Mouse (Mus musculus): ENCODE measurements around the gene Pik3c2a. TPM values are rescaled to one million over a fixed set of nuclear protein-coding genes. Genes with fewer than 3 reads are reported as not detected.

Gene Pik3c2a
- total and polyA plus RNA-seq, 3 experiments = 2.6 to 3.9 TPM; not detected in 1

DNA sequence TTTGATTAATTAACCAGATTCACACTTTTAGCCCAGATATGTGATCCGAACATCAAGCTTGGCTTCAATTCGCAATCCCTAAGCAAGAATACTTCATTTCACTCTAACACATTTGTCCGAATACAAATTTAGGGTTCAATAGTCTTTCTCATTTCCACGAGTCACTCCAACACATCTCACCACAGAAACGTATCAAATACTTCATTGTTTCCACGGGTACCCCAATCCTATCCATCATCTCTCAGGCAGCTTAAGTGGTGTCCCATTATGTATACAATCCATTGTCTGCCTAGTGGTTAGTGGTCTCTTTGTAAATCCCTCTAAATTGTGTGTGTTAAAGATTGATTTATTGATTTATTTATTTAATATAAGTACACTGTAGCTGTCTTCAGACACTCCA lies 108.1 kb downstream of the Pik3c2a start:
- peak; percentile 50 for DNase-seq (ENCODE audit: low read depth, low spot score)

DNA sequence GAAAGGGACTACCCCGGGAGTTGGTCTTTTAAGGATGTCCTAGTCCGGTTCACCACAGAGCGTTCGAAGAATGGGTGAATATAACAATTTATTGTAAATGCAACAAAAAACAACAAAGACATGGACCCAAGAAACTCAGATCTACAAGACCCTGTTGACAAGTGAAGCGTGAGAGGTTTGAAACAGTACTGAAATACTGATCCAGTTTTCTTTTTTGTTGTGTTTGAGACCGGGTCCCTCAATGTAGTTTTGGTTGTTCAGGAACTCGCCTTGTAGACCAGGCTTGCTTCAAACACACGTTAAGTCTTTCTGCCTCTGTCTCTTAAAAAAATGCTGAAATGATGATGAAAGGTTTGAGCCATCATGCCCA lies 108.6 kb downstream of the Pik3c2a start:
- H3K4me3 ChIP-seq (ENCODE audit: control insufficient read depth in 1 of 2, insufficient read depth in 1 of 2, low read depth in 2 of 2, low read length in 2 of 2) = peak overlapping the region; percentile 81 to 89
- peaks cover 33% of the 10 kb centered on the region for H3K79me2 ChIP-seq (ENCODE audit: control insufficient read depth, insufficient read depth, low read length, poor library complexity)
- H3K27ac ChIP-seq (ENCODE audit: control insufficient read depth, low read depth, low read length) = peak overlapping the region; percentile 90
- H3K9ac ChIP-seq (ENCODE audit: control insufficient read depth, low read depth, low read length, poor library complexity, severe bottlenecking) = peak overlapping the region; percentile 91
- H3K9me3 ChIP-seq (replicated peaks; ENCODE audit: insufficient read depth, low read length) = no peaks in the 10 kb centered on the region
- TF ChIP-seq ZNF384 (IDR thresholded peaks at IDR 0.05; ENCODE audit: low read depth, low read length) (0 out of 2 replicates have a peak, but pooled peaks have one; percentile 18), MYC (IDR thresholded peaks at IDR 0.05; ENCODE audit: low read depth, low read length) (peak; percentile 19; the same call in 1 of the 2 replicates), E2F4 (IDR thresholded peaks at IDR 0.05; ENCODE audit: borderline replicate concordance, low read depth, low read length) (0 out of 2 replicates have a peak, but pooled peaks have one; percentile 20), TAL1 (IDR thresholded peaks at IDR 0.05; ENCODE audit: low read length) (no peak), MAZ (IDR thresholded peaks at IDR 0.05; ENCODE audit: low read depth, low read length) (0 out of 2 replicates have a peak, but pooled peaks have one; percentile 38), CHD1 (IDR thresholded peaks at IDR 0.05; ENCODE audit: low read depth, low read length) (peak; percentile 81; the same call in 1 of the 2 replicates), TCF12 (IDR thresholded peaks at IDR 0.05; ENCODE audit: low read depth, low read length) (0 out of 2 replicates have a peak, but pooled peaks have one; percentile 10), ZMIZ1 (IDR thresholded peaks at IDR 0.05; ENCODE audit: low read depth, low read length) (no peak), KAT2A (conservative IDR thresholded peaks at IDR 0.05; ENCODE audit: low read depth, low read length) (peak; percentile 47), GATA1 (IDR thresholded peaks at IDR 0.05; ENCODE audit: low read depth, low read length) (no peak), NRF1 (IDR thresholded peaks at IDR 0.05; ENCODE audit: insufficient read depth, low read depth, low read length, poor library complexity, severe bottlenecking) (no peak)
- H3K27me3 ChIP-seq (ENCODE audit: control insufficient read depth in 1 of 2, insufficient read depth in 2 of 2, low read length in 2 of 2) = no peaks in the 10 kb centered on the region
- H3K4me1 ChIP-seq (ENCODE audit: control insufficient read depth in 1 of 2, insufficient read depth in 2 of 2, low read length in 2 of 2) = peaks cover 4% of the 10 kb centered on the region in 2 experiments; a peak in 3 of 4 replicates
- DNase-seq (ENCODE audit: low read depth, low spot score) = peak; percentile 68
- peaks cover 26% of the 10 kb centered on the region in 2 experiments for H3K36me3 ChIP-seq (ENCODE audit: control insufficient read depth in 1 of 2, insufficient read depth in 2 of 2, low read length in 2 of 2)

More for the DNA sequence above, 108.1 kb downstream of the Pik3c2a start:
- Histone ChIP-seq H3K9ac (ENCODE audit: control insufficient read depth, low read depth, low read length, poor library complexity, severe bottlenecking) (peak overlapping the region; percentile 91), H3K27ac (ENCODE audit: control insufficient read depth, low read depth, low read length) (peak overlapping the region; percentile 90), H3K79me2 (ENCODE audit: control insufficient read depth, insufficient read depth, low read length, poor library complexity) (peaks cover 33% of the 10 kb centered on the region), H3K36me3 (ENCODE audit: control insufficient read depth in 1 of 2, insufficient read depth in 2 of 2, low read length in 2 of 2) (peaks cover 26% of the 10 kb centered on the region in 2 experiments), H3K9me3 (replicated peaks; ENCODE audit: insufficient read depth, low read length) (no peaks in the 10 kb centered on the region), H3K4me3 (ENCODE audit: control insufficient read depth in 1 of 2, insufficient read depth in 1 of 2, low read depth in 2 of 2, low read length in 2 of 2) (peak overlapping the region; percentile 81 to 89), H3K4me1 (ENCODE audit: control insufficient read depth in 1 of 2, insufficient read depth in 2 of 2, low read length in 2 of 2) (peaks cover 4% of the 10 kb centered on the region in 2 experiments; a peak in 3 of 4 replicates), H3K27me3 (ENCODE audit: control insufficient read depth in 1 of 2, insufficient read depth in 2 of 2, low read length in 2 of 2) (no peaks in the 10 kb centered on the region)
- TF ChIP-seq MAX (IDR thresholded peaks at IDR 0.05; ENCODE audit: low read length) (no peak), BHLHE40 (IDR thresholded peaks at IDR 0.05; ENCODE audit: borderline replicate concordance, low read depth, low read length) (no peak), RAD21 (IDR thresholded peaks at IDR 0.05; ENCODE audit: low read depth, low read length) (no peak), CTCF (IDR thresholded peaks at IDR 0.05 in 2 of 3, conservative IDR thresholded peaks at IDR 0.05 in 1 of 3; ENCODE audit: control insufficient read depth in 1 of 3, insufficient read depth in 1 of 3, low read depth in 2 of 3, low read length in 3 of 3, poor library complexity in 1 of 3, severe bottlenecking in 1 of 3) (peak in 1 of 3 experiments; percentile 22; a peak in 1 of 6 replicates), ELF1 (IDR thresholded peaks at IDR 0.05; ENCODE audit: low read depth, low read length) (no peak)
